Mouse (Mus musculus) thymus, adult 18-20 months (tissue): ENCODE data around the gene Sirt2.
A peak's percentile ranks its signal among the peaks of the same experiment; 100 is the strongest.

ENCODE experiments used
- DNase-seq, 2 experiments: peaks; one replicate each; pipeline ENCODE4 v3.0.0; 2022; ENCODE audit warnings: mixed read lengths in 2 of 2

Sirt2 gene

DNA sequence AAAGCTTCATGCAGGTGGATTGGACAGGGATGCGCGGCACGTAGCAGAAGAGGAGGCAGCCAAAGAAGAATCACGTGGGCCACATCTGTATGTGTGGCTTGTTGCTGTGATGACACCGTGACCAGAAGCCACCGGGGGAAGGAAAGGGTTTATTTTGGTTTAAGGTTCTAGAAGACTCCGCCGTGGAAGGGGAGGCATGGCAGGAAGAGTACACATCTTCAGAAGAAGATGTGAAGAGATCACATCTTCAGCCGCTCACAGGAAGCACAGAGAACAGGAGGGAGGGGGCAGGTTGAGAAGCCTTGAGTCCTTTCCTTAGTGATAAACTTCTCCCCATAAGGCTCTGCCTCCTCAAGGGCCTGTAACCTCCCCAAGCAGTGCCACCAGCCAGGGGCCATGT is 33.5 kb downstream of the Sirt2 start:
- DNase-seq, result no peak

DNA sequence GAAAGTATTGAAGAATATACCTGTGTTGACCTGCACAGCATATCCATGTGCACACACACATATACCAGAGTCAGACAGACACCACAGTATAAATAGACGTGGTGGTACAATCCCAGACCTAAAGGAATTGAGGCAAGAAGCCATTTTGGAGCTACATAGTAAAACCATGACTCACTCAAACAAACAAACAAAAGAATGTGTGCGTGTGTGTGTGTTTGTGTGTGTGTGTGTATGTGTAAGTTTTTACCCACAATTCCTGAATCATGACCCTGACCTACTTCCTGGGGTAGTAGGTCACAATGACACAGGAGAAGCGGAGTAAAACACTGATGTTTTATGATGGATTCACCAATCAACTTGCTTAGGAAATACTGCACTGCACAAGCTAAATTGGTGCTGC is 34.9 kb downstream of the Sirt2 start:
- DNase-seq, result no peak

DNA sequence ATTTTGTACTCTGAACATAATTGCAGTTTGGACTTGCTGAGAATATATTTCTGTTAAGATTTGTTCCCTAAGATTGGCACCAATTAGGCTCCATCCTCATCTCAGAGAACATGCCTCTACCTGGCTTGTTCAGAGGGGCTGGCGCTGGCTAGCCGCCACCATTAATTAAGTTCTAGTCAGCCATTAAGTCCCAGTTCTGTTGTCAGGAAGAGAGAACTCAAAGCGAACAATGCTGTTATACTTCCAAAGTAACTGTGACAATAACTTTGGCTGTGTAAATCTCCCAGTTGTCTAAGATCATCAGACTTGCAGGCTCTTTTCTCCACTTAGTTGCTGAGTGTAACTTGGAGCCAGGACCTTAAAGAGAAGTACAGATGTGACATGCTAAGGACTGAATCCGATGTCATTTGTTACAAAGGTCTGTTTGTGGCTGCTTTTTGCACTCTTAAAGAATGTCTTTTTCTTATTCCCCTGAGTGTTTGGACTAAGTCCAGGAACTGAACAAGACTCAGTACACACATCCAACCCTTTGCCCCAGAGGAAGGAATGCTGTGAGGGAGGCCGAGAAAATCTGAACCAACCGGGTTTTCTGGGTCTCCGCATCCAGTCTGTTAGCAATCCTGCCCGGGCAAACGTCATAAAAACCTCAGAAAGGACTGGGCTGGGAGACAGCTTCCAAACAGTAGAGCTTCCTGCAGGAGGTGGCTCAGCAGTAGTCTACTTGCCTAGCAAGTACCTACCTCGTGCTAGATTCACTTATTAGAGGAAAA is 35.6 kb downstream of the Sirt2 start:
- no peak for DNase-seq

DNA sequence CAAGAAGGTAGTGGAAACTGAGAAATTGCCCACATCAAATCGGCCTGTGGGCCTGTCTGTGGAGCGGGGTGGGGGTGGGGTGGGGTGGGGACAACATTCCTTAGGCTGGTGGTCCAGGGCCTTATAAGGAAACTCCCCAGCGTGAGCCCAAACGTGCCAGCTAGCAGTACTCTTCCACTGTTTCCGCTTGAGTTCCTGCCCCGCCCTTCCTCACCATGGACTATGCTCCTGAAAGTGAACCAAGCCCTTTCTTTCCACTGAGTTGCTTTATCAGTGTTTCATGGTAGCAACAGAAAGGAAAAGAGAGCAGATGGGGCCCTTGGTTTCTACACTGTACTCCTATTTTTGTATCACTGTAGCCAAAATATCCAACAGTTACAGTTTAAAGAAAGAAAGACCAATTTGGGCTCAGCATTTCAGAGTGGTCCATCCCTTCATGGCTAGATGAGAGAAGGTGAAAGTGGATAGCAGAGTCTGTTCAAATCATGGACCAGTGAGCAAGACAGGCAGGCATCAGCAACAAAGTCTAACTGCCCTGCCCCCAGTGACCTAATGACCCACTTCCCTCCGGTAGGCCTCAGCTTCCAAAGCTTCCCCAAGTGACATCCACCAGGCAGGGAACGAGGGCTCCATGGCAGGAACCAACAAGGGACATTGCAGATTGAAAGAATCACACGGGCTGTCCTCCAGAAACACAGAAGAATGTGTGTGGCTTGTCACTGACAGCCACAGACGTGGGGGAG is 36.5 kb downstream of the Sirt2 start:
- DNase-seq, result no peak

DNA sequence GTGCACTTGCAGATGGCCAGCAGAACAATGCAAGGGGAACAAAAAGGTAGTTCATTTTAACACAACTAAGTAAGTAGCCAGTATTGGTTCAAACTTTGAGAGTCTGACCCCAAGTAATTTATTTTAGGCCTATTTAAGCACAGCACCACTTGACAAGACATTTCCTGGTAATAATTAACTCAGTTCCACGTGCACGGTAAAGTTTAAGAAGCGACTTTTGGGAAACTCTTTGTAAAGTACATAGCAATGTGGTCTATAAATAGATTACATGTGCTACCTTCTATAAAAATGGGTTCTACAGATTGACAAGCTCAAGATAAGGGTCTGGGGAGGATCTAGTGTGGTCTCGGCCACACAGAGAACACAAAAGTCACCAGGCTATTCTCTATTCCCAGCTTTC is 37.2 kb downstream of the Sirt2 start:
- DNase-seq, result no peak

DNA sequence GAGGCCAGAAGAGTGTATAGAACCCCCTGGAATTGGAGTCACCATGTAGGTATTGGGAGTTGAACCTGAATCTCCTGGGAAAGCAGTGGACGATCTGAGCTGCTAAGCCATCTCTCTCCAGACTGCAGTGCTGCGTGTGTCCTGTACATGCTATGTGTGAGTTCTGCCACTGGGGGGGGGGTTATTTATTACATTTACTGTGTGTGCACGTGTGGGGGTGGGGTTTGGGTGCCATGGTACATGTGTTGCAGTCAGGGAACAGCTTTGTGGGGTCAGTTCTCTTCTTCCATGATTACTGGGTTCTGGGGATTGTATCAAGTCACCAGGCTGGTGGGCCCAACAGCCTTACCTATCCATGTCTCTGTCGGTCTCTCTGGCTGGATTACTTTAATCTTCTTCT is 40.3 kb downstream of the Sirt2 start:
- no peak for DNase-seq

DNA sequence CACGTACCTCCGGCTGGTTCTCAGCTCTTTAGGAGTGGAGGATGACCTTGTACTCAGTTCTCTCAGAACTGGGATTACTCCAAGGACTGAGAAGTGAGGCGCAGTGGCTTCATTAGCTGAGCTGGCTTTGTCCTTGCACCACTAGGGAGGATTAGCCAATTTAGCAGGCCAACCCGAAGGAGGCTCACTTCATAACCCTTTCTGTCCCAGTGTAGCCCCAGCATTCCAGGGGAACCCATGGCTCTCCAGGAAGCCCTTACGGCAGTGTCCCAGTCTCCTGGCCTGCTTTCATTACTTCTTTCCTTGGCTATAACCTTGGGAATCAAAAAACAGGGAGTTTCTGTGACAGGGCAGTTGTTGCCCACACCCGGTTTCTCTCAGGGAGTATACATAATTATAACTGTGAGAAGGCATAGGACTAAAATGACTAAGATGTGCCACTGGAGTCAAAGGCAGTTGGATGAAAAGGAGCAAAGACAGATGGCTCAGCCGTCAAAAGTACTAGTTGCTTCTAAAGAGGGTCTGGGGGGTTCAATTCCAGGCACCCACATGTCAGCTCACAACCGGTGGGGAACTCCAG is 41.2 kb downstream of the Sirt2 start:
- DNase-seq, result no peak

DNA sequence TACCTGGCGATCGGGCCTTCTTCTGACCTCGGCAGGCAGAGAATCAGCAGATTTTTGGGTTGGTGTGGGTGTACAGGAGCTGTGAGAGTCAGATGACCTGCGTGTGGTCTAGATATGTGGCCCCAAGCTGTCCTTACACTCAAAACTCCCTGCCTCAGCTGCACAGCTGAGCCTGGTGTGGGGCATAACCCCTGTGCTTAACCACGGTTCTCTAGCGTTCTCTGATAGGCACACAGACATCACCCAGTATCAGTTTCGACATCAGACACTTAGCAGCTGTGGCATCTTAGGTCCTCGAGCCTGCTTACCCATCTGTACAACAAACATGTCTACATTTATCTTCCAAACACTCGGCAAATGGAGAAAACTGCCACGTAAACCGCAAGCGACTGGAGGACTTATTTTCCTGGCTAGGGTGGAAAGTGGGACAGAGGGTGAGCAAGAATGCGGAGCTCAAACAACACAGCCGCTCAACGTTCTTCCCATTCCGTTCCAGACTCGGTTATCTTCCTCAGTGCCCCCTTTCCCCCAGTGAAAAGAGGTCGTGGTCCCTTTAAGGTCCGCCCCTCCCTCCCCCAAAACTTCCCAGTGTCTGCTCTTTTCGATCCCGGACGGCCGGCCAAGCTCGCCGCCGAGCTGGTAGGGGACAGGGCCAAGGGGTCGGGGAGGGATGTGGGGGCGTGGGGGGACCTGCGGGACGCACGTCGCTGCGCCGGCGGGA is 41.8 kb downstream of the Sirt2 start, which contains the start of gene Hnrnpl:
Gene Hnrnpl (plus strand): TSS at position 321 of the 721 bp plus-strand sequence.
- peak; percentile 52 to 62 for DNase-seq

DNA sequence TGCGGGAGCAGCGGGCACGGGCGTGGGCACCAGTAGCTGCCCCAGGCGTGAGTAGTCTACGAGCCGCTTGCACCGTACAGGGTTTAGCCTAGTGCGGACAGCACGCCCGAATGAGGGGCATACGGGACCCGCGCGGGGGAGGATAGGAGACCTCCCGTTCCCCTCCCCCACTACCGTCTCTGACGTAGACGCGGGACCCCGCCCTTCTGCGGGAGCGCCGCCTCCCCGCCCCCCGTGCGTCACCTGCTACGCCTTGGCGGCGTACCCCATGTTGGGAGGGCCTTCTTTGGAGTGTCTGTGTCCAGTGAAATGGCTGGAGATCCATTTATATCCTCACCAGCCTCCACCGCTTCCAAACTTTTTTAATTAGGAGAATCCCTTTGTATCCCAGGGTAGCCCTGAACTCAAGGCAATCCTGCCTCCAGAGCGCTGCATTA is 42.4 kb downstream of the Sirt2 start:
- DNase-seq, result peak; percentile 93 to 94

DNA sequence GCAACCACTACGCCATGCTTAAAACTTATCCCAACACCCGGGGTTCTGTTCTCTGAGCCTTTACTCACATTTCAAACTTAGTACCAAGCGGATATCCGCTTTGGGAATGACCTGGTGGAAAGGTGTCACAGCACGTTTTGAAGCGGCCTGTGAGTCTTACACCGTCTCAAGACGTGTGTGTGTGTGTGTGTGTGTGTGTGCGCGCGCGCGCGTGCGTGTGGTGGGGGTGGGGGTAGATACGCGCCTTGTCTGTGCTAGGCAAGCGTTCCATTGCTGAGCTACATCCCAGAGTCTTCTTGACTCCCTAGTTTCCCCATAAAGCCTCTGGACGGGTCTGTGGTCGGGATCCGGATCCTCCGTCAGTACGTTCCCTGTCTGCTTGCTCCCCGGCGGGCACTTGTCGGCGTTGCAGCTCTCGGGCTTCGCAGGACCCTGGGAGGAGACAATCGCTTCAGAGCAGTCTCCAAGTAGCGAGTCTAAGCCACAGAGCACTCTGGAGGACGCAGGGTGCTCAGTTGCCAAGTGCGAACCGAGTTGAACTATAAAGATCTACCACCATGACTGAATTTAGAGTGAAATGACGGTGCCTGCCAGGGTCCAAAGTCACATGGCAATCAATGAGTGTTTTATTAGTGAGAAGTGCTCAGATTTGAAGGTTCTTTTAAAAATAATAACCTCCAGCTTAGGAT is 43.0 kb downstream of the Sirt2 start:
- DNase-seq, result peak in 1 of 2 experiments; percentile 67

DNA sequence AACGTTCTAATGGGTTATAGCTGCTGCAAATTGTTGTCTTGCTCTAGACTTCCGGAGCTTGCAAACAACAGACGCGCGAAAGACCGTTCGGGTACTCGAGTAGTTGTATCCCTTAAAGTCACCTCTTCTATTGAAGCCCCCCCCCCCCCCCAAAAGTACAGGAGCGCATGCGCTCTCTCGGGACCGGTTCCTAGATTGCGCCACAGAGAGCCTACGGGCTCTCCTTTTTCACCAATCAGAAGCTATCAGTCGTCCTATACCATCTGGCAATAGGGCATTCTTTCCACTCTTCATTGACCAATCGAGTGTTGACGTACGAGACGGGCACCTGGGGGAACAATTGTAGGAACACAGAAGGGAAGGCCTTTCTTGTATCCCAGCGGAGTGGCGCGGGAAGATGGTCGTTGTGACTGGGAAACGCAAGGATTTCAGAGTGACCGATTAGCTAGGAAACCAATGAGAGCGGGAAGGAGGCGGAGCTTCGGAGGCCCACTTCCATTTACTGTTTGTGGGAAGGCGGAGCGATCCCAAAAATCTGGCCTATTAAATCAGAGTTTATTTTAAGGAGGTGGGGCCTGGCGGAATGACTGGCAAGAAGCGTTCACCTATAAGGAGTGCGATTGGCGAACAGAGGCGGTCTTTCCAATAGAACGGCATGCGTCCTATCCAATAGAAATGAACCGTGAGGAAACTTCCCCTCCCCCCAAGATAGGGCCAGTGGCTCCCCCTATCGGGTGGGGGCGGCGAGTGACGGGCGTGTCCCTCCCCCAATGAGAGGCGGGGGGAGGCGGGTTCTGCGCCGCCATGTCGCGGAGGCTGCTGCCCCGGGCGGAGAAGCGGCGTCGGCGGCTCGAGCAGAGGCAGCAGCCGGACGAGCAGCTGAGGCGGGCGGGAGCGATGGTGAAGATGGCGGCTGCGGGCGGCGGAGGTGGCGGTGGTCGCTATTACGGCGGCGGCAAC is 43.9 kb downstream of the Sirt2 start:
- peak; percentile 94 to 97 for DNase-seq

DNA sequence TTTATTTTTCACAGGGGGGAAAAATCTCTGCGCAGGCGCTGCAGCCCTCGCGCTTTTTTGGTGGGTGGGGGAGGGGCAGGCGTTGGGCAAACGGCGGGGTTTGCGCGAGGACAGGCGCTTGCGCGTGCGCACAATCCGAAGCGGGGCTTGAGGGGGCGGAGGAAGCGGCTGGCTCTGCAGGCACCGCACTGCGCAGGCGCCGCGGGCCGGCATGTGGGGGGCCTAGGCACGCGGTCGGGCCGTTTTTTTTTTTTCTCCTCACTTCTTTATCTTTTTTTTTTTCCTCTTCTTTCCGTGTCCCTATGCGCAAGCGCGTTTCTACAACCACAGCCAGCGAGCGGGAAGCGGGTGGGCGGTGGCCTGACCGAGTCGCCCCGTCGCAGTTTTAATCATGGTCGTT is 44.7 kb downstream of the Sirt2 start:
- DNase-seq, result peak; percentile 92 to 93

DNA sequence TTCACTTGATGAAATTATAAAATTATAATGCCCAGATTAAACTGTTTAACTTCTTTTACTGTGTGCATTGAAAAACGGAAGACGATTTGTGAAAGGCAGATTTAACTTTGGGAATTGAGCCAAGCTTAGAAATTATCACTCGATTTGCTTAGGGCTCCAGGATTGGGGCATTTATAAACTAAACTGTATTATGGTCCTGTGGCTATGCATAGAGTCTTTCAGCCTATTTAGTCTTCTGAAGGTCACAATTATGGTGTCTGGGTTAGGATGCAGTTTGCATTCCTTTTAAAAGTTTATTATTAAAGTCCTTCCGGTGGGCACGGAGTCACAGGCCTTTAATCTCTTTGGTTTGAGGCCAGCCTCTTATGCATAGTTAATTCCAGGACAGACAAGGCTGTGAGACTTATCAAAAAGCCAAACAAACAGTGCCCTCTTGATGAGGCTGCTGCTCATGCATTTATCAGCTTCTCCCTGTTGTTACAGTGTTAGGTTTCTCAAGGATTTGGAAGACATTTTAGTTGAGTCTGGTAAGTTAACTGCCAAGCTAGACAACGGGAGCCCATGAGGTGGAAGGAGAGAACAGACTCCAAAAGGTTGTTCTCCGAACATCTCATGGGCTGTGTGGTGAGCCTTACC is 45.2 kb downstream of the Sirt2 start:
- no peak for DNase-seq

DNA sequence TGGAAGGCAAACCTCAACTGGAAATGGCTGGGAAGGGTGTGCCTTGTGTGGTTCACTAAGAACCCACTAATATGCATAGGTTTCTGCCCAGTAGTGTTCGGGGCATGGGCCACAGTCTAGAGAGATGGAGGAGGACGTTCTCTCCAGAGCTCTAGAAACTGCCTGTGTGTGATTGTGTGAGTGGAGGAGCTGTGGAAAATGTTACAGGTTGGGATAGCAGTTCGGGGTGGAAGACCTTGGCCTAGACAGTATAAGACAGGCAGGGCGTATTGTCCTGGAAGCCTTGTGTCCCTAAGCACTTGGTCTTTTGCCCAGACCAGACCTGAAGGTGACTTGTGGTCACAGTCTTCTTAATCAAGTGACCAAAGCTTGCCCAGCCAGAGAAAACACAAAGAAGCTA is 45.9 kb downstream of the Sirt2 start:
- DNase-seq, result no peak

DNA sequence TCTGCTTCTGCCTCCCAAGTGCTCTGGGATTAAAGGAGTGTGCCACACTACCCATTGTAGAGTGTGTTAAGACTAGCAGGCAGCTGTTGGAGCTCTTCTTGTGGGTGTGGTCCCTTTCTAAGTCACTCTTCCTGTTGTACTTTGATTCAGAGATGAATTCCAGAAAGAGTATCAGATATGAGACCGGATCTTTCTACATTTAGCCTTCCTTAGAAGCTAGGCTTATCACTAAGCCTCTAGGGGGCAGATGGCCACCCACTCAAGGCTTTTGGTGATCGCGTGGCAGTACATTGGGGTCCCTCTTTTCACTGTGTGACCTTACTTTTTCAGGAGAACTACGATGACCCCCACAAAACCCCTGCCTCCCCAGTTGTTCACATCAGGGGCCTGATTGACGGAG is 46.4 kb downstream of the Sirt2 start:
- DNase-seq, result no peak

DNA sequence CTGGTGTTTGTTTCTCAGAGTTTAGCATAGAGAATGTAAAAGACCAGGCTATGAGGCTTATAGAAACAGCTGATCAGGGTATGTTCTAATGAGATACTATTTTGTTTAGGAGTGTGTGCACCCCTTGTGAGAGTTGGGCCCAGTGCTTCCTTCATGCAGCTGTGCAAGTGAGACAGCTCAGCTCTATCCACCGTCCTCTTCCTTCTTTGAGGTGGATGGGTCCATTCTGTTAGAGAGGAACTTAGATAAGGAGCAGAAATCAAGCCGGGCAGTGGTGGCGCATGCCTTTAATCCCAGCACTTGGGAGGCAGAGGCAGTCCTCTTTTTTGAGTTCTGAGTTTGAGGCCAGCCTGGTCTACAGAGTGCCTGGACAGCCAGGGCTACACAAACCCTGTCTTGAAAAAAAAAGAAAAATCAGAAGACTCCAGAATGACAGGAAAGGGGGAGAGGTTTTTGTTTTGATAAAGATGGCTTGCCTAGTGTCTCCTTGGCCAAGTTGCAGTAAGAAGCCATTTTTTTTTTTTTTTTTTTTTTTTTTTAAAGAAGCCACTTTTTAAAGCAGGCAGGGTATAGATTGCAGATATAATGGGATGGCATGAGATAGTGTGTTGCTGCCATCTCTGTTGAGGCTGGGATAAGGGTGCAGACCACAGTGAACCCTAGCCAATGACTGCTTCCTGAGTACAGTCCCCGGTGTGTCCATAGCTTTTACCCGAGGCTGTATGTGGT is 47.9 kb downstream of the Sirt2 start:
- DNase-seq, result no peak

DNA sequence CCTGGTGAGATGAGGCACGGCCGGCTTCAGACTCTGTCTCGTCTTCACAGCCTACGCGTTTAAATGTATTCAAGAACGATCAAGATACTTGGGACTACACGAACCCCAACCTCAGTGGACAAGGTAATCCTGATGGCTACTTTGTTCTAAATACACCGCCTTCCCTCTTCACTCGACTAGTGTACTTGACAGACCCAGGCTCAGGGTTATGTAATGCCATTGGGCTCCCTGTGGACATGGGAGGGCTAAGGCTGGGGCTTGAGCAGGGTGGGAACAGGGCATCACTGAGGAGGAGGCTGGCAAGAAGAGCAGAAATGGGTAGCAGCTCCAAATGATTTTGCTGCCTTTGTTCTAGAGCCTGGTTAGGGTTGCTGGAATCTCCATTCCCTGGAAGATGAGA is 48.7 kb downstream of the Sirt2 start:
- no peak for DNase-seq

DNA sequence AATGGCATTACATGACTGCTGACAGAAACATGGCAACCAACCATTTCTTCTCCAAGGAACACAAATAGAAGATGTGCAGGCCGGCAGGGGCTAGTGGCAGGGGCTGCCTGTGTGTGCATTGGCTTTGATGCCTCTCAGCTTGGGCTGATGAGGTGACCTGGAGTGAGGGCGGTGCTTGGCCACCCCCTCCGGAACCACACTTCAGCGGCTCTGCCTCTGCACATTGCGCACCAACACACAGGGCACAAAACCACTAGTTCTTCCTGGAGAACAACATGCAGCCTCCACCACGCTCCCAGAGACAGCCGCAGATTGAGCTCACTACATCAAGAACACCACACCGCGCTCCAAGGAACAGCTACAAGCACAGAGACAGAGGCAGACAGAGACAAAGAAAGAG is 49.7 kb downstream of the Sirt2 start:
- no peak for DNase-seq

DNA sequence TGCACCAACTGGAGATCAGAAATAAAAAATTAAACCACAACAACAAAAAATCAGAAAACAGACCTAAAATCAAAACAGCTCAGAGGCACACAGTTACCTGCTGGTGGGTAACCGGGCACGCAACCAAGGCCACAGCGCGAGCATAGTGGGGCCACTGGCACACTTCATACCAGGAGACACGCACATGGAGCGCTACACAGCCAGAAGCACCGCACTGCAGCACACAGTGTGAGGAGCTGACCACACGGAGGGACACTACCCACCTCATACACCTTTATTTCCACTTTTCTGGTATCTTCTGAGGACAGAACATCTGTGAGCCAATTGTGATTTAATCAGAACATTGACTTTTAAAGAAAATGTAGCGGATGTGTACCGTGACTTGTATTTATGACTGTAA is 50.4 kb downstream of the Sirt2 start:
- DNase-seq, result no peak

DNA sequence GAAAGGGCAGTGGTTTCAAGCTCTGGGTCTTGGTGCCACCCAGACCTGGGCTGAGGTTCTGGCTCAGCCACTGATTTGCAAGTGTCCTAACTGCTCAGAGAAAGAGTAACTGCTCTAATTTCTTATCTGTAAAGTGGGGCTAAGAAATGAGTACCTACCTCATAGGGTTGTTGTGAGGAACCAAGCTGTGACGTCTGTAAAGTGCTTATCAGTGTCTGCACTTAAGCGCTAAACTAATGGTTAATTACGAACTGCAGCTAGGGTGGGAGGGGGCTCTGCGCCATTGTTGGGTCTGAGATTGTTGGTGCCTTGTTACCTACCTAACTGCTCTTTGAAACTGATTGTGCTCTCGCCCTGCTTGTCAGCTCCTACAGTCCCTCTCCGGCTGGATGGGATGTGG is 51.0 kb downstream of the Sirt2 start:
- DNase-seq, result no peak
